Mouse (Mus musculus) liver, adult 2 months (tissue): ENCODE results near the gene Abhd14a.

Experiments used
- CTCF ChIP-seq: fragments of 200-500 bp; IDR thresholded peaks from 2 replicates; pipeline ENCODE4 v1.5.1; 2011; ENCODE audit warnings: low read depth, low read length, control low read depth
- POLR2A ChIP-seq: fragments of 200-500 bp; IDR thresholded peaks from 2 replicates; pipeline ENCODE4 v1.6.1; 2011; ENCODE audit warnings: low read length, control low read depth; ENCODE audit not compliant: insufficient read depth; ENCODE audit errors: extremely low read depth

GRCm38 (mm10) chr9:106473081-106473752 lies 25.7 kb upstream of the Abhd14a start:
- TF ChIP-seq CTCF: no peak
- TF ChIP-seq POLR2A: no peak
